Mouse (Mus musculus): ENCODE measurements around the gene 4930404N11Rik. TPM values are rescaled to one million over a fixed set of nuclear protein-coding genes. Genes with fewer than 3 reads are reported as not detected.

The 4930404N11Rik gene
- total RNA-seq (2015; ENCODE audit: low replicate concordance) (15.6 and 27.0 TPM in 2 replicates), total RNA-seq (2017; ENCODE audit: low replicate concordance) (35.7 and 41.5 TPM in 2 replicates)

DNA sequence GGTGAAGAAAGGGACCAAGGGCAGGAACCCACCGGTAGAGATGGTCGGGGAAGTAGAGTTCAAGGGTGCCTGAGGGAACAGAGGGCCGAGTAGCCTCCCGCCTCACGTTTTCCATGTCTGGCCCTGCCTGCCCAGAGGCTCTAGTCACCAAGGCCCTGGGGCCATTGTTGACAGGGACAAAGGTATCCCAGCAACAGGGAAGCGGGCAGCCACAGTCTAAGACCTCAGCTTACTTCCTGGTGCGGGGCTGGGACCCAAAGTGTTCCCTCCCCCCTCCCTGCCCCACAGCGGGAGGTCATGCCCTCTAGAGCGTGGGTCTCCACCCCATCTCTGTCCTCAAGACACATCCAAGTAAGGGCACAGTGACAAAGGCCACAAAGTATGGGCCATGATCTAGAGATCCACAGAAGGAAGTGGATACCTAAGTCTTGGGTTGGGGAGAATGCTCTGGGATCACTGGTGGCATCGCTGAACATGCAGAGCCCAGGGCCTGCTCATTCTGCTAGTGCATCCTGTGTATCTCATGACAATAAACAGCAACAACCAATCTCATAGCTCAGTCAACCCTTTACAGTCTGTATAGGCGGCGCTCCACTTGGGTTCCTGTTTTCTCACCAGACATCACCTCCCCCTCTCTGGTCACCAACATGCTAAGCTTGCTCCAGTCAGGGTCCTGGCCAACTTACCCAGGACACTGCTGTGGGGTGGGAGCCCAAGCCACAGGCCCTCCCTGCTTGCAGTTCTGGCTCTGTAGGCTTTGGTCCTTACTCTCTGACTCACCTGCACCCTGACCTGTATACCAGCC is at the start of gene 4930404N11Rik:
Gene 4930404N11Rik (minus strand): TSS at position 145 of the 805 bp plus-strand sequence.
- ATAC-seq (replicated peaks; ENCODE audit: low FRiP score, poor library complexity, severe bottlenecking), result peak; percentile 2; the same call in 1 of the 2 replicates

GRCm38 (mm10) chr10:81415146-81415545 is 49.5 kb upstream of the 4930404N11Rik start:
- ATAC-seq (replicated peaks; ENCODE audit: low FRiP score, poor library complexity, severe bottlenecking), result no peak

DNA sequence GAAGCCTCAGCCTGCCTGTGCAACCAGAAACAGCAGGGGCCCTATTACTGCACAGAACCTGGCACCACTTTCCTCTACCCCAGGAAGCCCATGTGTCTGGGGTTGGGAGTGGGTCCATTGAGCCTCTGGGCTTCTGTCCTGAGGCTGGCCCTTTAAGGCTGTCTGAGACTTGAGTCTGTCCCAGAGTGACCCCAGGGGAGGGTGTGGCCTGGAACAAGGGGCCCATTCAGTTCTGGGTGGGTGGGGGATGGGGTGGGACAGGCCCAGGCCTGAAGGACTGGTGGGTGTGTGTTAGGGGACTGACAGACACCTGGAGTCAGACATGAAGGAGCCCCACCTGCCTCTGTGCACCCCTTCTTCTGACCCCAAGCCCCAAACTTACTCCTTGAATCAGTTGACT is 49.1 kb upstream of the 4930404N11Rik start:
- ATAC-seq (replicated peaks; ENCODE audit: low FRiP score, poor library complexity, severe bottlenecking), result no peak

- ATAC-seq (replicated peaks; ENCODE audit: low FRiP score, poor library complexity, severe bottlenecking), result no peak
Observed at GRCm38 (mm10) chr10:81413310-81414261, 48.0 kb upstream of the 4930404N11Rik start.

- no peak for ATAC-seq (replicated peaks; ENCODE audit: low FRiP score, poor library complexity, severe bottlenecking)
Observed at GRCm38 (mm10) chr10:81412586-81413309, 47.1 kb upstream of the 4930404N11Rik start.

GRCm38 (mm10) chr10:81411471-81412400 is 46.1 kb upstream of the 4930404N11Rik start:
- ATAC-seq (replicated peaks; ENCODE audit: low FRiP score, poor library complexity, severe bottlenecking), result no peak

DNA sequence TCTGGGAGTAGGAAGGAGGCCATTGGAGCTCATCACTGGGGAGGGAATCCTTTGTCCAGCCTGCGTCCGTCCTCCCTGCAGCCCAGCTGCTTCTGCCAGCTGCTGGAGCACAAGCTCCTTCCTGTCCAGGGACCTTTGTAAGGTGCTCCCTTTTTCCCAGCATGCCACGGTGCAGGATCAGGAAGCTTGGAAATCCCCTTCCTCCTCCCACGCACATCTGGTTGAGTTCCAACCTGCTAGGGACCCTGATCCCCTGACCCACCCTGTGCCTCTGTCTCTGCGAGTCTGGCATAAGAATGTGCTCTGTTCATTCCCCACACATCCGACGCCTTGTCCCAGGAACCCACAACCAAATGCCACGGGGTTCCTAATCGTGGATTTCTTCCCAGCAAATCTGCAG is 45.4 kb upstream of the 4930404N11Rik start:
- no peak for ATAC-seq (replicated peaks; ENCODE audit: low FRiP score, poor library complexity, severe bottlenecking)

DNA sequence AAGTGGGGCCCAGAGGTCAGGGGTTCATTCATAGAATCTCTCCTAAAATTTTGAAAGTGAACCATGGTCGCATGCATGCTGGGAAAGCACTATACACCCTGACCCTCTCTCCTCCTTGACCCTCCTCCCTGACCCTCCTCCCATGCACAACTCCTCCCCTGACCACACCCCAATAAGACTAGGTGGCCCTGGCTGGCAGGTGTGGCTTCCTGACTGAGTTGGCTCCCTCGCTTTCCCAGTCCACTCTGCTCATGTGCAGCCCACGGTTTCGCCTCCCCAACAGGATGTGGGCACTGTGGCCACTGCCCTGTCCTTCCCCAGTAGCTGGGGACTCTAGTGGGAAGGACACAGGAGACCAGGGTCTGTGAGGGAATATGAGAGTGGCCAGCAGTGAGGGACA is 44.7 kb upstream of the 4930404N11Rik start:
- no peak for ATAC-seq (replicated peaks; ENCODE audit: low FRiP score, poor library complexity, severe bottlenecking)

DNA sequence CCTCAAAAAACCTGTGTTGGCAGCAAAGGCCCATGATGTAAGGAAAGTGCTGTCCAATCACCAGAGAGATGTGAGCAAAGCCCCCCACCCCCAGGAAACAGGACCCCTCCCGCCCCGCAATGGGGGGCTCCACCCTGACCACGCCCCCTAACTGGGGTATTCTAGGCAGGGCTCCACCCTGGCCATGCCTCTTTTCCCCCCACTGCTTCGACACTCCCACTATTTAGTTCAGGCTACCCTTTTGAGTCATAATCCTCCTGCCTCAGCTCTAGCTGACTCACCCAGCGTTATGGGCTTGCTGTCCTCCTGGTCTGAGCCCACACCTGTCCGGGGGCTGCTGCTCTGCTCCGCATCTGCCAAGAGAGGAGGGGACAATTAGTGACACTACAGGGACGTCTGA is 43.7 kb upstream of the 4930404N11Rik start:
- ATAC-seq (replicated peaks; ENCODE audit: low FRiP score, poor library complexity, severe bottlenecking), result no peak

DNA sequence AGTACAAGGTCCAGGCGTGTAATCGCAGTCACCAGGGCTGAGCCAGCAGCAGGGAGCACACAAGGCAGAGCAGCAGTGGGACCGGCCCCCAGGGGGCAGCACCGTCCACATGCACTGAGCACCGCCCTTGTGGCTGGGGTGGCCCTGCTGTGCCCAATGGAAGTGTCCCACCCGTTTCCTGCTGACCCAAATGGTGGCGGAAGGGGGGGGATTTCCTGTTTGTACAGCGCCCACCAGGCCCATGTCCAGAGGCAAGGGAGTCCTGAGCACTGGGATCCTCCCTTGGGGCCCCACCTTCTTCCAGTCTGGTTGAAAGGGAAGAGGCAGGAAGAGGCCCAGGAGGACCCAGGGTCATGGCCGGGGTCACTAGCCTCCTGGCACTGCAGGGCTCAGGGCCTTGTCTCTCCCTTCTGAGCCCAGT is 43.3 kb upstream of the 4930404N11Rik start:
- ATAC-seq (replicated peaks; ENCODE audit: low FRiP score, poor library complexity, severe bottlenecking), result peak; percentile 59

DNA sequence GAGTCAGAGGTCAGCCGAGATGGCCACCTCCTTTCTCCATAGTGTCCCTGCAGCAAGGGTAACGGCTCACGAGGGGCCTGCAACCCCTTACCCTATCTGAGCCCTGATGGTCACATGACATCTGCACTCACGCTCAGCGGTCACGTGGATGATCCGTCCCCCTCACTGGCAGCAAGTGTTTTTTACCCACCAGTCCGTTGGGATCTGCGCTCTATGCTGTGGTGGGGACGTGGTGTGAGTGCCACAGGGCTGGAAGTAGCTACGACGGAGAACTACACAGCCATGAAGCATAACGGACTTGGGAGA is 42.8 kb upstream of the 4930404N11Rik start:
- ATAC-seq (replicated peaks; ENCODE audit: low FRiP score, poor library complexity, severe bottlenecking), result no peak

DNA sequence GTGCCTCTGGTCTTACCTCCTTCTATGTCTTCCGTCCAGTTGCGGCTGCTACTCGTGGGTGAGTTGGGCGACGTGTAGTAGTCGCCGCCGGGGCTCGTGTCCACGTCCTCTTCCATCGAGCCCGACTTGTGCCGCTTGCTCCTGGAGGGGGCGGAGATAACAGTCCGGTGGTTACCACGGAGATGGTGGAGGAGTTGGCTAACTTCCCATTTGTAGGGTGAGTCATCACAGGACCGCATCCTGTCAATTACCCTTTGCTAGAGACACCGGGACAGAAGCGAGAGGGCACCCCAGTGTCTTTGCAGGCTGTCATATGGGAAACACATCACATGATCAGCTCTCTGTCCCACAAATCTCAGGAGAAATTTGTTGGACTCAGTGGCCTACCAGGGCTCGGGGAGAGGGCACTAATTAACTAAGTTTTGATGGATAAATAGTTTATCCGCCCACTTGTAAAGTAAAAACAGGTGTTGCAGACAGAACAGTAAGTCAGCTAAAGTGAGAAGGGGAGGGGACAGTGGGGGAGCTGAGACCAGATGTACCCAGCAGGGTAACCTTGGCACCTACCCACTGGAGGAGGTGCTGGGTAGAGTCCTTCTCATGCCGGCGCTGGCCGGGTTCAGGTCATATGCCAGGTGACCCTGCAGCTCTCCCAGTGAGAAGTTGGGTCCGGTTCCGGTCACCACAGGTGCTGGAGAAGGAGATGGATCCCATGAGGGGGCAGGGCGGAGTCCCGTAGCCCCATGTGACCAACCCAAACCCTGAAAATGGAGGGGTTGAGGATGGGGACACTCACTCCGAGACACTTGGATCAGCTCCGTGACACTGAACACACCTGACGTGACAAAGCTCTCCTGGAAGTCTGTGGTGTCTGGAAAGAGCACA is 42.2 kb upstream of the 4930404N11Rik start:
- peak; percentile 51 for ATAC-seq (replicated peaks; ENCODE audit: low FRiP score, poor library complexity, severe bottlenecking)

DNA sequence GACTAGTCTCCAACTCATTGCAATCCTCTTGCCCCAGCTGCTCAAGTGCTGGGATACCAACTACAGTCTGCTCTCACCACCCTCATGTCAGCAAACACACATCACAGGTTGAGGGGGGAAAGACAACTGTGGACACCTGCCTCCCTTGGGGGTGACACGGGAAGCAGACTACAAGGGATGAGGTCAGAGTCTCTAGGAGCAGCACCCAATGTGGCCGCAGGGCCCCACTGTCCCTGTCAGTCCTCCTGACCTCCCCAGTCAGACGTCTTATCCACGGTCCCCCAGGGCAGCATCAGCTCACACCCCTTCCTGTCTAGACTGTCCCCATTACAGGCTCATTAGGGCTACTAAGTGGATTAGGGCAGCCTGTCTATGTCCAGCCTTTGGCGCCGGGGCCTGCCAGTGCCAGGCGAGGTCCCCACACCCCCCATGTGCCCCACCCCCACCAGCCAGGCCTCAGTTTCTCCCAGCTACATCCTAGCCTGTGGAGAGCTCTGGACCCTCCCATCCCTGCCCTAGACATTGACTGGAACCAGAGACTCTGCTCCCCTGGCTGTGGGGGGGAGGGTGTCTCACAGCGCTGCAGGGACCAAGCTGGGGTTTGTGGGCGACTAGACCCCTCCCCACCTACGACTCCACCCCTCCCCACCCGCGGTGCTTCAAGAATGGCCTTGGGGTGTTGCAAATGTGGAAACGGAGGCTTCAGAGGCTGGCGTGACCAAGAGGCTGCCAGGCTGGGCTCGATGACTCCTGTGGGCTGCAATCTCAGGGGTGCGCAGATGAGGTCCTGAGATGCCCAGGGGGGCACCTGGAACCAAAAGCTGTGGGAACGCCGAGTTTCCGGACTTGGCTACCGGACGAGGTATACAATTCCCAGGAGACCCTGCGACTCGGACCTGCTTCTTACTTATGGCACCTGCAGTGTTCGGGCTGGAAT is 41.2 kb upstream of the 4930404N11Rik start:
- no peak for ATAC-seq (replicated peaks; ENCODE audit: low FRiP score, poor library complexity, severe bottlenecking)

DNA sequence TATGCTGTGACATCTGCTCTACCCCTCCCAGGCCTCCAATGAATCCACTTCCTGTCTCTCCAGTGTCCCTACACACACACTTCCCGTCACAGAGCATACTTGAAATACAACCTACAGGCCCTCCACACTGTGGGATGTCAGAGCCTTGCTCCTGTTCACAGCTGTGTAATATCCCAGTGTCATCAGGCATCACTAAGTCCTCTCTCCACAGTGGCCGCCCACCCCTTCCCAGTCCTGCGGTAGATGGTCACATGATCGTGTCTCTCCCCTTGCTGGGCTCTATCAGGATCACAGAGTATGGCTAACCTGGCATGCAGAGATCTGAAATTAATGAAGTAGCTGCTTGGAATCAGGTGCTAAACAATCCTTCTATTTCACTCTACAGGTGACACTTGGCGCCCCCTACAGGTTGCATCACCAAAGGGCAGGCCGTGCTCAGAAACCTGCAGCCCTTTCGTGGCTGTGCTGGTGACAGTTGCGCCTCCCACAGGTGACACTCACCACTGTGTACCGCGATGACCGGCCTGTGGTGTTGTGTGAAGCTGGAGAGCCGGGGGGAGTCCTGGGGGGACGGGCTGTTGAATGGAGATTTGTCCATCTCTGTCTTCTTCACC is 40.1 kb upstream of the 4930404N11Rik start:
- ATAC-seq (replicated peaks; ENCODE audit: low FRiP score, poor library complexity, severe bottlenecking), result peak; percentile 44

DNA sequence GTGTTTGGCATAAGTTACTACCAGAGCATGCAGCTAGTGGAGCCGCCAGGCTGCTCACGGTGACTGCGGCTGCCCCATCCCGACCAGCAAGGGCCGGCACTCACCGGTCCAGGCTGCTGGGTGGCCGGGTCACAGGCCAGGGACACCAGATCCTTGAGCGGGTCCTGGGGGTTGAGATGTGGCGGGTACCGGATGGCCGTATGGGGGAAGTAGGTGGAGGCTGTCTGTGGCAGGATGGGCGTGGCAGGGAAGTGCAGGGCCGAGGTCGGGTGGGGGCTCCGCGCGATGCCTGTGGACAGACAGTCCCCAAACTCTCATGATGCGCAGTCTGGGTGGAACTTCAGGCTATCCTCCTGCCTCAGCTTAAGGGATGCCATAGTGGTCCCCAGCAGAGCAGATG is 39.1 kb upstream of the 4930404N11Rik start:
- ATAC-seq (replicated peaks; ENCODE audit: low FRiP score, poor library complexity, severe bottlenecking), result no peak

- no peak for ATAC-seq (replicated peaks; ENCODE audit: low FRiP score, poor library complexity, severe bottlenecking)
Observed at GRCm38 (mm10) chr10:81404082-81404481, 38.5 kb upstream of the 4930404N11Rik start.

DNA sequence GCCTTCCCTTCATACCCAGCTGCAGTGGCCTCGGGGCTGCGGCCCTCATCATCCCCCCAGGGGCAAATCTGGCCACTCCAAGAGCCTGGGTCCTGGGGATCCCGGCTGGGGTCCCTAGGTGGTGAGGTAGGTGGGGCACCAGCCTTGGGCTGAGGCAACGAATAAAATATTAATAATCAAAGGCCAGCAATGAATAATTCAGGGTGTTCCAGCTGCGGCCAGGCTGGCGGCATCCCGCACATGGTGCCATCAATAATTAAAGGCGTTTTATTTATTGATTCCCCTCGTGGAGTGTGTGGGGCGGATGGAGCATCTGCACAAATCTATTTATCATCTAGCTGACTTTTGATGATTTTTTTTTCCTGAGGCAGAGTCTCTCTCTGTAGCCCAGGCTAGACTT is 37.9 kb upstream of the 4930404N11Rik start:
- no peak for ATAC-seq (replicated peaks; ENCODE audit: low FRiP score, poor library complexity, severe bottlenecking)

Measured in erythroblast, adult 5-6 weeks (primary cell).